Mouse (Mus musculus) erythroblast, embryonic 14.5 days (primary cell): ENCODE measurements around the gene Gins2.

Experiments
- GATA1 ChIP-seq: IDR thresholded peaks from 2 replicates; pipeline ENCODE4 v1.6.1; 2012; ENCODE audit warnings: low read length, inconsistent platforms, mixed read lengths
- TAL1 ChIP-seq: IDR thresholded peaks from 3 replicates; pipeline ENCODE4 v1.6.1; 2012; ENCODE audit warnings: low read length, inconsistent platforms, mixed read lengths

DNA sequence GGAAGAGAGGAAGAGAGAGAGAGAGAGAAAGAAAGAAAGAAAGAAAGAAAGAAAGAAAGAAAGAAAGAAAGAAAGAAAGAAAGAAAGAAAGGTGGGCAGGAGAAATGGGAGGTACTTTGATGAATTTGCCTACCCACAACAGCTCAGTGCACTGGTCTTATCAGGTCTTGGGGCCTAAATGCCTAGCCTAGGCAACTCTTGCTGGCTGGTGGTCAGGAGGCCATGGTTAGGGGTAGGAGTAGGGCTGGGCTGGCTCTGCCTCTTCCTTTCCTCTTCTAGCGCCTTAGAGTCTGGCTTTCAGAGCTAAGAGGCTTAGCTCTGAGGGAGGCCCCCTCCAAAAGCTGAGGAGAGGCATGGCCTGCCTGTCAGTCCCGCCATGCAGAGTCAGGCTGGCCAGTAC is 34.5 kb upstream of the Gins2 start:
- no peak for TF ChIP-seq GATA1
- TF ChIP-seq TAL1: no peak
